Mouse (Mus musculus): ENCODE measurements around the gene Dusp16.

DNA sequence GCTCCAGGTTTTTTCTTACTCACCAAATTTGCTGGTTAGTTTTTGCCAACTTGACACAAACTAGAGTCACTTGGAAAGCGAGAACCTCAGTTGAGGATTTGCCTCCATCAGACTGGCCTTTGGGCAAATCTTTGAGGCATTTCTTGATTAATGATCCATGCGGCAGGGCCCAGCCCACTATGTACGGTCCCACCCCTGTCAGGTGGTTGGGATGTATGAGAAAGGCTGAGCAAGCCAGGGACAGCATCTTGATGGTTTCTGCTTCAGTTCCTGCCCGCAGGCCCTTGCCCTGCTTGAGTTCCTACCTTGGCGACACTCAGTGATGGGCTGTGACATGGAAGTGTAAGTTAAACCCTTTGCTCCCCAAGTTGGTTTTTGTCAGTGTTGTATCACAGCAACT lies 94.2 kb downstream of the Dusp16 start:
- TF ChIP-seq CTCF (IDR thresholded peaks at IDR 0.05) (no peak), EP300 (IDR thresholded peaks at IDR 0.05) (no peak)
